Mouse (Mus musculus): ENCODE data around the gene Calr.

DNA sequence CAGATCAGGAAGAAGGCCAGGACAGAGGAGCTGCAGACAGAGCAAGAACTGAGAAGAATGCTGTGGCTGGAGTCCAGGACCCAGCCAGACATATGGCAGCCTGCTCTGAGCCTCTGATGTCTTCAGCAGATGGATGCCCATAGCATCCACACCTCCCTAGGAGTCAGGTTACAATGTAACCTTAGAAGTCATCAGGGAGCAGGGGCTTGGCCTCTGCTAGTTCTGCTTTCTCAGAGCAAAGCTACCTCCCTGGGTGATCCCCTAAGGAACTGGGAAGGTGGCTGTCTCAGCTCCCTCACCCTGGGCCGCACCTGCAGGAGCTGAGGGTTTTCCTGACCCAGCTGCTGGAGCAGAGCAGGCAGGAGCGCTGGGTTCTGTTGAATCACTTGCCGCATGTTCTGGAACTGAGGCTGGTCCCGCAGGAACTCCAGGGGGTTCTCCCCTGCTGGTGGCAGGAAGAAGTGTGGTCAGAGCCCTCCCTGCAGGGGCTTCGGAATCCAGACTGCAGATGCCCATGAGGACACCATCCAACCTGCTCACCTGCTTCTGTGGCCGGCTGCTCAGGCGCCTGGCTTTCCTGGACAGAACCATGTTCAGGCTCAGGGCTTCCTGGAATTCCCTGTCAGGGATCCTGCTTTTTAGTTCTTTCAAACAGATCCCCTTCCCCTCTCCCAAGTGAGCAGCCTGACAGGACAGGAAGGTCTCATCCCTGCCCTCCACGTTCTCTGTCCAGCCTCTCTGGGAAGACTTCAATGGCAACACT is 9.4 kb downstream of the Calr start:
- TF ChIP-seq CTCF (conservative IDR thresholded peaks at IDR 0.05; ENCODE audit: low read length), result 0 out of 2 replicates have a peak, but pooled peaks have one; percentile 5
- no peak for TF ChIP-seq NANOG (IDR thresholded peaks at IDR 0.05; ENCODE audit: borderline replicate concordance, low read length)
- no peak for TF ChIP-seq POU5F1 (IDR thresholded peaks at IDR 0.05; ENCODE audit: borderline replicate concordance, low read length)
